Mouse (Mus musculus) cerebellum, adult 9-11 months (tissue): ENCODE measurements around the gene Mettl23.
A peak's percentile ranks its signal among the peaks of the same experiment; 100 is the strongest.
"Not testable (repeated sequence)": the region's sequence is repeated elsewhere in the genome, so short reads cannot be mapped to it uniquely, and the experiment has no call there.

Source experiments
- DNase-seq: peaks from one replicate; pipeline ENCODE4 v3.0.0; 2022

The Mettl23 gene

DNA sequence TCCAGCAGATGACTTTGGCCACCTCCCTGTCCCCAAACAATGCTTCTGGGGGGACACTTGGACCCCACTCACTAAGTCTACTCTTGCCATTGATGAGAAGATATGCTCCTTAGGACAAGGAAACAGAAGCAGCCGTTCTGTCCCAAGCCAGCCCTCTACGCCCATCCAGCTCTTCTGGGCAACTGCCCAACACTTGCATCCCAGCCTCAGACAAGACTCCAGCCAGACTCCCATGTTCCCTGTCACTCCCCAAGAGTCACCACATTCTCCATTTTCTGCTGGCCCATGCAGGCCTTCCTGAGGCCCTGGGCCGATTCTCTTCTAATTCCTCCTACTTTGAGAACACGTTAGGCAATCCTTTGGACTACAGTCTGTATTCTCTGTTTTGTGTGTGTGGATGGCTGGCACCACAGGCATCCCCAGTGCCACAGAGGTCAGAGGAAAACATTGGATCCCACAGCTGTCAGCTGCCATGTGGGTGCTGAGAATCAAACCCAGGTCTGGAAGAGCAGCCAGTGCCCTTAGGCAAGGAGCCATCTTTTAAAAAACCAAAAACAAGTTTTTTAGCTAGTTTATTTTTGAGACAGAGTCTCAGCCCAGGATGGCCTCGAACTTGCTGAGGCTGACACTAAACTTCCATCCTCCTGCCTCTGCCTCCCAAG is 23.0 kb upstream of the Mettl23 start:
- peak; percentile 17 for DNase-seq

DNA sequence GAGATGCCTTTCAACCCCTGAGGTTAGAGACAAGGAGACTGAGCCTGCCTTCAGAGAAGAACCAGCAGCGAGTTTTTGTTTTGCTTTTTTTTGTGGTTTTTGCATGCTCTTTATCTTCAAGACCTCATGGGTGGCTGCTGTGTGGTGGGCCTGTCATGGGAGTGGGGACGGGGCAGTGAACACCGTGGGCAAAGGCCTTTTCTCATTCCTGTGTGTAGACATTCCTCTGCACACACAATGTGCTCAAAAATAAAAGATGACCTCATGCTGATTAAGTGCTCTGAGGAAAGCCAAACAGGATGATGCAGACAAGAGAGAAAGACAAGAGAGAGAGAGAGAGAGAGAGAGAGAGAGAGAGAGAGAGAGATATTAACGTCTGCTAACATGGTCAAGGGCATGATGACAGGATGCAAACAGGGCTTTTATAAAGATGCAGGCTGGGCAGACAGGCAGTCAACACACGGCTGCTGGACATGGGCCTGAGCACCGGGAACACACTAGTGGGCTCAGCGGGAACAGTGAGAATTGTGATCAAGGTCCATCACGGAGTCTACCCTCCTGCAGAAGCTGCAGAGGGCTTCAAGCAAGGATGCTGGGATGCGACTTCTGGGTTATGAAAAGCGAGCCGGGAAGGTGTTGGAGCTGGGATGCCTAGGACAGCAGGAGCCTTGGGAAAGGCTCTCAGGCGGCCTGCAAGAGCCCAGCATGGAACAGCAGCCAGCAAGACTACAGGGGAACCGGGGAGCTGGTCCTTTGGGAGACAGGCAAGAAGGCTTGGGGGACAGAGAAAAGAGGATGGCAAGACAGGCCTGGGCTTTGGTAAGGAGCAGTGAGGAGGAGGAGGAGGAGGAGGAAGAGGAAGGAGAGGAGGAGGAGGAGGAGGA is 21.8 kb upstream of the Mettl23 start:
- no peak for DNase-seq

DNA sequence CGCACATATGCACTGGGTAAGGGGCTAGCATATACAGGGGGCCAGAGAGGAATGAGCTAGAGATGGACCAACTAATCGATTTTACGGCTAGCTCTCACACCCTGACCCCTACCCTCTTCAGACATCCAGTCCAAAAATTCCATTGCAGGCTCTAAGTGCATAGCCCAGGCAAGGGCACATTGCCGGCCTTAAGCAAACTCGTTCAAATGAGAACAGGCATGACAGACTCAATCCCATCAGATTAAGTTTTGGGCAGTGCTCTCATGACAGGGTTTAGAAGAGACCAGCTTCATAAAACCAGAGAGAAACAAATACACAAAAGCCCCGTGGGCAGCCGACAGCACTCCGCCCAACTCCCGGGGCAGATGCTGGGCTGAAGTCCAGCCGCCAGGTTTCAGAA is 20.9 kb upstream of the Mettl23 start:
- no peak for DNase-seq

DNA sequence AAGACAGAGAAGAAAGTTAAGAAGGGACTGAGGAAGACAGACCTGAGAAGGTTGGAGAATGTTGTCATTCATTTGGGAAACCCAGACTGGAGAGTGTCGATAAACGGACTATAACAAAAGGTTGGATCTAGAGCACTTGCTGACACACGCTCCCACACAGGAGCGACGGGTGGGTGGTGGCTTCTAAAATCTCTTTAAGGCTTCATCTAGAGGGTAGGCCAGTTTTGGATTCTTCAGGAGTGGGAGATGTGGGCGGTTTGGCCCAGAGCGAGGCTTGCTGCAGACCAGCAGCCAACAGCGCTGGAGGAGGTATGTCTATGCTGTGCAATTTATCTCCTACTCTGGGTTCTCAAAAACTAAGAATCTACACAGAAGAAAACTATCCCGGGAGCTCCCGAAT is 20.5 kb upstream of the Mettl23 start:
- DNase-seq: no peak

DNA sequence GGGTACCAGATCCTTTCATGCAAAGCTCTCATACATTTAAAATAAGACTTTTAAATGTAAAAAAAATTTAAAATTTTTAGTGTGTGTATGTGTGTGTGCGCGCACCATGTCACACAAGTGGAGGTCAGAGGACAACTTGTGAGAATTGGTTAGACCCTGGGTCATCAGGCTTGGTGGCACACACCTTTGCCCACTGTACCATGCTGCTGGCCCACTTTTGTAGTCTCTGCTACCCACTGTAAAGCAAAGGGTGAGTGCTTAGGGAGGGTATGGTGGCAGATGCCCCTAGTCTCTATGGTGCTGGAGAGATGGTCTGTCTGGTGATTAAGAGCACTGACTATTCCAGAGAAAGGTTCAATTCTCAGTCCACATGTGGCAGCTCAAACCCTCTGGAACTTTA is 19.8 kb upstream of the Mettl23 start:
- no peak for DNase-seq

DNA sequence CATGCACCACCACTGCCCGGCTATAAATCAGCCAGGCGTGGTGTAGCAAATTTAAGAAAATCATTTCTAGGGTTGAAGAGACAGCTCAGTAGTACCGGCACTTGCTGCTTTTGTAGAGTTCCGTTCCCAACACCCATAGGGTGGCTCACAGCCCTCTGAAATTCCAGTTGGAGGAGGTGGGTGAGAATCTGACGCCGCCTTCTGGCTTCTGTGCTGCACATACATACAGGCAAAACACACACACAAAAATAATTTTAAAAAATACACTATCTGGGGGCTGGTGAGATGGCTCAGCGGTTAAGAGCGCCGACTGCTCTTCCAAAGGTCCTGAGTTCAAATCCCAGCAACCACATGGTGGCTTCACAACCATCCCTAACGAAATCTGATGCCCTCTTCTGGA is 19.2 kb upstream of the Mettl23 start:
- DNase-seq: not testable (repeated sequence)

DNA sequence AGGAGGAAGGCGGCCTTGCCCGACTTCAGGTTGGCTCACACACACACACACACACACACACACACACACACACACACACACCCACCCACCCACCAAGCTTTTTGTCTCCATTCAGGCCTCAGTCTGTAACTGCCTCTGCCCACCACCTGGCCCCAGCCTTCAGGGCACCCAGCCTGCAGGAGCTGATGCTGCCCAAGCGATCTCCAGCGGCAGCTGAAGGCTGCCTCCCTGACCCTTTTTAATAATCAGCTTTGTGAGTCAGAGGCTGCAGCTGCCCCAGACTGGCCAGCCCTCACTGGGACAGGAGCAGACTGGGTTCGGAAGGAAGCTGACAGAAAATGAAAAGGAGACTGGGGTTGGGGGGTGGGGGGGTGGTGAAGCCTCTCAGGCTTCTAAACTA is 17.8 kb upstream of the Mettl23 start:
- no peak for DNase-seq

DNA sequence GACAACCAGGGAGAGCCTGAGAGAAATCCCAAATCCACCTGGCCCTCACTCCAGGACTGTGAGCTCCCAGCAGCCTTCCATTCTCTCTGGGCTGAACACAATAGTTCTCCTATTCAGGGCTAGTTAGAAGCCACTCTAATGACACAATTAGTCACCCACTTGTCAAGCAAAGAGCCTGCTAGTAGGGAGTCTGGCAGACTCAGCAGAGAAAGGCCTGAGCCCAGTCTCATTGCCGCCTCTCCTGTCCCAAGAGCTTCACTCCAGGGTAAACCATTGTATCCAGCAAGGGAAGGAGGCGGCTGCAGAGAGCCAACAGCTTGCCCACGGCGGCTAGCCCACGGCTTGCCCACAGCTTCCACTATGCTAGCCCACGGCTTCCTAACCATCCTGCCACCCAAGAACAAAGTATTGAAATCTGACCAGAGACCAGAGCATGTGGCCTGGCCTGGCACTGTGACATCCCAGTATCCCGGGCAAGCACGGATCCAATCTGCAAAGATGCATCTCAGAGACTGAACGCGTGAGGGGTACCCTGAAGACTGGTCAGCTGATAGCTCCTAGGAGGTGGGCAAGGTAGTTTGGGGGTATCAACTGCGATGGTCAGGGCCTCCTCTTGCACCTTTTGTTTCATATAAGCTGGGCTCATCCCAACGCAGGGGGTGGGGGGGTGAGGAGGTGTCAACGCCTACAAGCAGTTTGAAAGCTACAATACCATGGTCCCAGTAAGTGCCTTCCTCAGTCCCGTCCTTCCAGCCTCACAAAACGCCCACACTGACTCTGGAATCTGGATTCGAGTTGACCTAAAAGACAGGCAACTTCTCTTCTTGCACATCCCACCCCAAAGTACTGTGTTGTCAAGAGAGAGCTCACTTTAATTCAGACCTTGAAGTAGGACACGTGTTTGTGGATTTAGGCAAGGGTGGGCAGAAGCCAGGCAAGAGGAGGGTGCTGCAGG is 16.3 kb upstream of the Mettl23 start:
- DNase-seq: no peak

DNA sequence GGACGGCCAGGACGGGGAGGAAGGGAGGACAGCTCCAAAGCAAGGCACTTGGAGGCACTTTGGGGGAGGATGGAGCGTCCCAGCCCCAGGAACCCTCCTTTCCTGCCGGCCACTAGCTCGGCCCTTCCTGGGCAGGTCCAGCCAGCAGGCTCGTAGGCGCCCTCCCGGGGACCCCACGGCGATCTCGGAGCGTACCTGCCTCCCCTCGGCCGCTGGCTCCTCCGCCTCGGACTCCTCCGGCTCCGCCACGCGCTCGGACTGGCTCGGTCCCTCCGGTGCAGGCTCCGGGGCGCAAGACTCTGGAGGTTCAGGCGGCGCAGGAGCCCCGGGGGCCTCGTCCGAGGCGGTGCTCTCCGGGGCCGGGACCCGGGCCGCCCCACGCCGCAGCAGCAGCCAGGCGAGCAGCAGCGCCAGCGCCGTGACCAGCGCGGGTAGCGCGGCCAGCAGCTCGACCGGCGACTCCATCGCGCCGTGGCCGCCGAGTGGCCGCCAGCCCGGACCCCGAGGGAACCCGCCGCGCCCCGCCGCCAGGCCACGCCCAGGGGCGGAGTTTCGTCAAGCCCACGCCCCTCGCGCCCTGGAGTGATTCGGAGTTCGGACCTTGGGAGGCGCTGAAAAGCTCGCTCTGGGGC is 15.4 kb upstream of the Mettl23 start, which contains the start of gene Mxra7:
Mxra7 (minus strand) TSS at position 513 of the 632 bp plus-strand sequence.
- DNase-seq: peak; percentile 75

DNA sequence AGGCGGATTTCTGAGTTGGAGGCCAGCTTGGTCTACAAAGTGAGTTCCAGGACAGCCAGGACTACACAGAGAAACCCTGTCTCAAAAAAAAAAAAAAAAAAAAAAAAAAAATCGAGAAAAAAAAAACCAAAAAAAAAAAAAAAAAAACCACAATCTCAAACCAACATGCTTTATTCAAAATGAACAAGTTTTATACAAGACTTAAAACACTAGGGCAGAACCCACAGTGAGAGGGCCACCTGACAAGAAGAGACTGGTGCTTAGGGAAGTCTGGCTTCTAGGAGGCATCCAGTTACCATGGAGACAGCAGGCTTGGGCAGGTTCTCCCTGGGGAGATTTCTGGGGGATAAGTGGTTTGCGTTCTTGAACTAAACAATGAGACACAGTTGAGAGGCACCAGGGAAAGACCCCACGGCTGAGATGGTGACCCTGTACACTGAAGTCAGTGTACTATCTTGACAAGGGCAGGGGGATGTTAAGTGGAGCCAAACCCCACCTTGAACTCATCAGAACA is 10.8 kb upstream of the Mettl23 start:
- no peak for DNase-seq

DNA sequence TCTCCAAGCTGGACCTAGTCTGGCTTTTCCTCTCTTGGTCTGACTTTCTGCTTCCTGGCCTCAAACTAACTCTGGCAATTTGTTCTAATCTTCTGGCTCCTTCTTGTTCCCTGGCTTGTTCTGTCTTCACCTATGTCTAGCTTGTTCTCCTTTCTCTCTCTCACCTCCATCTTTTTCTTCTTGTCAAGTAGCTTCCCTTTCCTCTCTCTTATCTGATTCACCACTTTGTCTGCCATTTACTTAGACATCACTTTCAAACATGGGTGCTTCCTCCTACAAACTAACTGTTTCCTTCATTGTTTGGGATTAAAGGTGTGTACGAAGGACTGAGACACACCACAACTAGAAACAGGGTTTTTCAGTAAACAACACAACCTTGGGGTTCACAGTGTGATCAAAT is 8.1 kb upstream of the Mettl23 start:
- DNase-seq: no peak

DNA sequence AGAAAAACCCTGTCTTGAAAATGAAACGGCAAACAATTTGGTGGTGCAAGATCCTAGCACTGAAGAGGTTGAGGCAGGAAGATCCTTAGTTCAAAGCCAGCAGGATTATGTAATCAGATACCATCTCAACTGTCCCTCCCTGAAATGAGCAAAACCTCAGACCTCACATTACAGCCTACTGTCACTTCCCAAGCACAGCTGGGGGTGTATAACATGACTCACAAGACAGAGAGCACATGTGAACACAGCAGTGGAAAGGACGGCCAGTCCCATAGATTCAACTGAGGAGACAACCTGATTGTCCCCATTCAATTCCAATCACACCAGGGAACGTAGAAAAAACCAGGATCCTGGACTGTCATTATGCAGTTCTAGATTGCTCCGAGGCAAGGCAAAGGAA is 6.8 kb upstream of the Mettl23 start:
- no peak for DNase-seq

DNA sequence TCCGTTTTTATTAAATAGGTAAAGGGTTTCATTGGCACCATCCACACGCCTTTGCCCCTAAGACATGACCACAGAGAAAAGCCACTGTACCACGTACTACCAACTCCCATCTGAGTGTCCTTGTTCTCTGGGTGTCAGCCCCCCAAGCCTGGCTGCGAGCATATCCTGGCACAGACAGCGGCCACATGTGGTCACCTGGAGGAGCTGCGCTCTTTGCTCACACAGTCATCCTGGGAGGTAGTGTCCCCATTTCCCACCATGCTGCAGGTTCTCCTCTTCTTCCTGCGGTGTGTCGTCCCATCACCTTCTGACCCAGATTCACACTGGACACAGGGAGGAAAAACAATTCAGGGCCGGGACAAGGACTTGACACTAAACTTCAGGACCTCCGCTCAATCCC is 5.6 kb upstream of the Mettl23 start:
- no peak for DNase-seq

DNA sequence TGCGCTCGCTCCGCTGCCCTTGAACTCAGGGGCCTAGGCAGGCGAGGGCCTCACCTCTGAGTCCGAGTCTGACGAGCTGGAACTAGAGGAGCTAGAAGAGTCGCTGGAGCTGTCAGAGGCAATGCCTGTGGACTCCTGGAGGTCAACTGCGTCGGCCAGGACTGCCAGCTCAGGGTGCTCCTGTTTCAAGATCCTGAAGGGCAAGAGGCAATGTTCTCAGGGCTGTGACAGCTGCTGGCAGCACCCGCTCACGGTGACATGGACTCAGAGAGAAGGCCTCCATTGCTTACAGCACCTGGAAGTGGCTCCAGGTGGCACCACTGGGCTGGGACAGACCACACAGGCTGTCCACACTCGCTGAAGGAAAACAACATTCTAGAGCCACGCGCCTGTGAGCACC is 4.1 kb upstream of the Mettl23 start:
- DNase-seq: no peak

DNA sequence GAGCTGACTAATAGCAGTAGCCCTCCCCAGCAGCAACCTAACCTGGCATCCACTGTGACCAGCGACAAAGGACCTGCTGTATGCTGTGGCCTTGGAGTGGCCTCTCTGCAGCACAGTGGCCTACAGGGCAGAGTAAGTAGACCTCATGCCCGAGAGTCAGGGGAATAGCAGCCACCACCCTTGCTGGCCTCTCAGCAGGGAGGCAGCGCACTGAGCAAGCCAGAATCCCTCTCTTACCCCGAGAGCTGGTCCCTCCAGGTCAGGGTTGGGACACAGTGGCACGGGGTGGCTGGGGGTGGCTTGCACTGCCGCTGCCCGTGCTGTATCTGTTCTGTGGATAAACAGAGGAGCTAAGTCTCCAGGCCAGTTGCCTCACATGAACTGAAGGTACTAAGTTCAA is 3.5 kb upstream of the Mettl23 start:
- no peak for DNase-seq

DNA sequence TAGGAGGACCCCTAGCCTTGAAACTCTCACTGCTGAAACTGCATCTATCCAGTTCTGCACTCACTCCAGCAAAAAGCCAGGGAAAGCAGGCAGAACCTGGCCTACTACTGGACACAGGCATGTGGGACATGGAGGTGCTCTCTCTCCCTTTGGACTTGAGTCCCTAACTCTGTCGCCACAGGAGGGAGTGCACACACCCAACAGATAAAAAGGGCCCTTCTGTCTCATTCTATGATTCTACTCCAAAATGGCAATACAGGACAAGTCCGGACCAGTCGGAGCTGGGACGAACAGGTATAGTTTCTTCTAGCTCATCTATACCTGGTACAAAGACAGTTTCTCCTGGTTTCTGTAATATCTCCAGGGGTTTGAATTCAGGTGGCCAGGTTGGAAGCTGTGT is 2.3 kb upstream of the Mettl23 start:
- DNase-seq: peak; percentile 41

DNA sequence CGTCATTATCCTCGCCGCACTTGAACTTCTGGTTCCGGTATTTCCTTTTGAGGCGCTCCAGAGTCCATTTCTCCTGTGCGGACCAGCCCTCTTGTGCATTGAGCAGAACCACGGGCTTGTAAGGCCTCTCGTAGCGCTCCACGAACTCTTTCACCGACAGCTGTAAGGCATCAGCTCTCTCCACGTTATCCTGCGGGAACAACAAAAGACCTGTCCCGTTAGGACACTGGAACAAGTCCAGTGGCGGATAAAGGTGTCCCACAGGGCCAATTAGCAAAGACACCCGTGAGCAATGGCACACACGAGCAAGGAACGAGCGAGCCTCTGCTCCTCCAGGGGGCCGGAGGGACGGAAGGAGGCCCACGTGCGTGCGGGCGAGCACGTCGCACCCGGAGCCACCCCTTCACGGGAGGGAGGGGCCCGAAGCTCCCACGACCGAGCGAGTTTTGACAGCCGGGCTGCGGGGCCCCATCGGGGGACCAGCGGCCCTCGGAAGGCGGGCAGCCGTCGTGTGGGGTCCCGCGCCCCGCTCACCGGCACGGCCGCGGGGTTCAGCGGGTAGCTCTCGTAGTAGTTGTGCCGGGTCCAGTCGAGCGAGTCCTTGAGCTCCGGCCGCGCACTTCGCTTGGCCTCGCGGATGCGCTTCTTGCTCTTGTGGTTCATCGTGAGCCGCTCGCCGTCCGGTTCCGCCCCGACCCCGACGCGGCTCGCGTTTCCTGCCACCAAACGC is 382 bp upstream of the Mettl23 start:
- DNase-seq: peak; percentile 84

DNA sequence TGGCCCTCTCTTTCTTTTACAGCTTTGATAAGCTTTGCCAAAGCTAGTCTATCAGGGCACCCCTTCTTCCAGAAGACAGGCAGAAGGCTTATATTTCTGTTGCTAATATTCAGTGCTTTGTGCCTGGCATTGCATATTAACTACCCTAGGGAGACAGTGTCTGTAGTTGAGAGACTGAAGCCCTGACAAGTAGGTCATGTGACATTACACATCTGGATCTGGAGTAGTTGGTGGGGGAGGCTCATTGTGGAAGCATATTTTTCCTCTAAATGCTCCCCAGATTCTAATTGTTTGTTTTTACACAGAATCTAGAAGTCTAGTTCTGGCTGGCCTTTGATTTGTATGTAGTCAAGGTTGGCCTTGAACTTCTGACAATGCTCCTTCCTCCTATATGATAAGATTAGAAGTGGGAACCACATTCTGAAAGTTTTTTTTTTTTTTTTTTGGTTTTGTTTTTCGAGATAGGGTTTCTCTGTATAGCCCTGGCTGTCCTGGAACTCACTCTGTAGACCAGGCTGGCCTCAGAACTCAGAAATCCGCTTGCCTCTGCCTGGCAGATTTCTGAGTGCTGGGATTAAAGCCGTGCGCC is 3.6 kb downstream of the Mettl23 start:
- DNase-seq: no peak

DNA sequence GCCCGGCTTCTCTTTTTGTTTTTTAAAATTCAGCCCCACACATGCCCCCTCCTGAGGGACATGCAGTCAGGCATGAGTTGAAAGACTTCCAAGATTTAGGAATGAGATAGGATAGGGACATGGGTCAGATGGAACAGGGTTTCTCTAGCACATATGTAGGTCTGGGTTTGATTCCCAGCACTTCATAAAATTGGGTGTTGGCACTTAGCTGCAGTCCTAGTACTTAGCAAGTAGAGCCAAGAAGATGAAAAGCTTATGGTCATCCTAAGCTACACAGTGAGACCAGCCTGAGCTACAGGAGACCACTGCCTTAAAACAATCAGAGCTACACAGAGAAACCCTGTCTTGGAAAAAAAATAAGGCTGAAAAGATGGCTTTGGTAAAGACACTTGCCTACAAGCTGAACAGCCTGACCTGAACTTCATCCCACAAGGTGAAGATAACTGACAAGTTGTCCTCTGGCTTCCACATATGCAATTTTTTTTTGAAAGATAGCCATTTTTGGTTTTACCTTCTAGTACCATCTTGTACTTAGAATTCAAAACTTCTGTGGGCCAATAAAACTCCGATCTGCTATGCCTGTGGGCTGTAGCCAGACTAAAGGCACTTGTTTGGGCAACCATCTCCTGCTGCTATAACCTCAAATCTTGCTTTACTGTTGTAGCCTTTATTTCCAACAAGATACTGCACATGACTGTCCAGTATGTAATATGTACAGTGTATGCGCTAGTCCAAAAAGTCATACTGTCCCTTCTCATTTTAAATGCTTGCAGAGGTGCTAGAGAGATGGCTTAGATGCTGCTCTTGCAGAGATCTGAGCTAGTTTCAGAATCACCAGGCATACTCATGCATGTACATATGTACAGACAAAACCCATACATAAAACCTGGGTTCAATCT is 4.4 kb downstream of the Mettl23 start:
- no peak for DNase-seq
